Mouse (Mus musculus): ENCODE results near the gene Cct6b. TPM values are rescaled to one million over a fixed set of nuclear protein-coding genes. Genes with fewer than 3 reads are reported as not detected.
"Not testable (repeated sequence)": the region's sequence is repeated elsewhere in the genome, so short reads cannot be mapped to it uniquely, and the experiment has no call there.

The Cct6b gene
- polyA plus RNA-seq, 1 experiment: 89.2 TPM

DNA sequence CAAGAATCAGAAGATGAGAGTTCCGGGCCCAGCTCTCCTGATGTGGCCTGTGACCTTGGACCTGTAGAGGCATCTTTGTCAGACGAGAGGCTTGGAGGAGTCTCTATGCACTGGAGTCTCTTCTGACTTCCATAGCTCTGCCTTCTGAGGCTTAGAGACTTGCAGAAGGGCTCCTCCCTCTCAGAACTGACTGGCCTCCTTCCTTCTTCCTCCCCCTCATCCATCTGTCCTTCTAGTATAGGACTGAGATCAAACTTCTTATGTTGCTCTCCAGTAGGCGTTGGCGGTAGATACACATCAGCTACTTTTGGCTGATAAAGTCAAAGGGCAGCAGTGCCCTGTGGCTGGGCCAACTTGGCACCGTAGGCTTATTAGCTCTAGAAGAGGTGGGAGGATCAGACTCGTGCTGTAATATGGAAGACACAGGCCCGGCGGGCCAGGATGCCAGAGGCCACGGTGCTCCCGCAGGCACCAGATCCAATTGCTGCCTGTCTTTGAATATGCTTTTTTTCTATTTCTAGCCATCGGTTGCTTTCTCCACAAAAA lies 64.2 kb downstream of the Cct6b start:
- no peak for TF ChIP-seq POLR2A (IDR thresholded peaks at IDR 0.05; ENCODE audit: control insufficient read depth, low read depth, low read length)
- no peak for TF ChIP-seq CTCF (IDR thresholded peaks at IDR 0.05; ENCODE audit: control insufficient read depth, insufficient read depth, insufficient replicate concordance, low read depth, low read length)
- H3K27ac ChIP-seq (ENCODE audit: control insufficient read depth, insufficient read depth, low read depth, low read length): no peak overlapping the region
- no peaks in the 10 kb centered on the region for H3K36me3 ChIP-seq (ENCODE audit: control insufficient read depth, insufficient read depth, low read length)
- H3K4me3 ChIP-seq (ENCODE audit: control insufficient read depth, low read depth, low read length): no peak overlapping the region
- H3K4me1 ChIP-seq (ENCODE audit: control insufficient read depth, insufficient read depth, low read length): peaks cover 6% of the 10 kb centered on the region; the same call in 1 of the 2 replicates
- H3K27me3 ChIP-seq (ENCODE audit: control insufficient read depth, insufficient read depth, low read length): no peaks in the 10 kb centered on the region

GRCm38 (mm10) chr11:82695930-82696329 lies 68.2 kb downstream of the Cct6b start:
- H3K4me3 ChIP-seq (ENCODE audit: control insufficient read depth, low read depth, low read length): no peak overlapping the region
- no peak for TF ChIP-seq POLR2A (IDR thresholded peaks at IDR 0.05; ENCODE audit: control insufficient read depth, low read depth, low read length)
- TF ChIP-seq CTCF (IDR thresholded peaks at IDR 0.05; ENCODE audit: control insufficient read depth, insufficient read depth, insufficient replicate concordance, low read depth, low read length): no peak
- no peaks in the 10 kb centered on the region for H3K36me3 ChIP-seq (ENCODE audit: control insufficient read depth, insufficient read depth, low read length)
- no peak overlapping the region for H3K27ac ChIP-seq (ENCODE audit: control insufficient read depth, insufficient read depth, low read depth, low read length)
- H3K4me1 ChIP-seq (ENCODE audit: control insufficient read depth, insufficient read depth, low read length): peaks cover 6% of the 10 kb centered on the region; the same call in 1 of the 2 replicates
- no peaks in the 10 kb centered on the region for H3K27me3 ChIP-seq (ENCODE audit: control insufficient read depth, insufficient read depth, low read length)

DNA sequence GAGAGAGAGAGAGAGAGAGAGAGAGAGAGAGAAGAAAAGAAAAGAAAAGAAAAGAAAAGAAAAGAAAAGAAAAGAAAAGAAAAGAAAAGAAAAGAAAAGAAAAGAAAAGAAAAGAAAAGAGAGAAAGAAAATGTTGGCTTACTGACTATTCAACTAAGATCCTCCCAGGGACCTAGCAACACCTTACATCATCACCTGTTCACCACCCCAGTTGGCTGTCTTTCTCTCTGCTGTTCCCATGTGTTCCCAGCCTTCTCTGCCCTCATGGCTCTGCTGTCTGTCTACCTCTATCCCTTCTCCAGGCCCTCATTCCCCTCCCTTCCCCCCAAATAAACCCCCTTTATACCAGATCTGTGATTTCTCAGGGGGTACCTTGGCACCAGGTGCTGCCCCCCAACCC lies 69.2 kb downstream of the Cct6b start:
- not testable (repeated sequence) for H3K27ac ChIP-seq (ENCODE audit: control insufficient read depth, insufficient read depth, low read depth, low read length); H3K36me3 ChIP-seq (ENCODE audit: control insufficient read depth, insufficient read depth, low read length); H3K27me3 ChIP-seq (ENCODE audit: control insufficient read depth, insufficient read depth, low read length); H3K4me3 ChIP-seq (ENCODE audit: control insufficient read depth, low read depth, low read length)
- peaks cover 10% of the 10 kb centered on the region for H3K4me1 ChIP-seq (ENCODE audit: control insufficient read depth, insufficient read depth, low read length)

- Histone ChIP-seq H3K27me3 (ENCODE audit: control insufficient read depth, insufficient read depth, low read length) (no peaks in the 10 kb centered on the region), H3K27ac (ENCODE audit: control insufficient read depth, insufficient read depth, low read depth, low read length) (no peak overlapping the region), H3K4me1 (ENCODE audit: control insufficient read depth, insufficient read depth, low read length) (peaks cover 7% of the 10 kb centered on the region), H3K36me3 (ENCODE audit: control insufficient read depth, insufficient read depth, low read length) (no peaks in the 10 kb centered on the region), H3K4me3 (ENCODE audit: control insufficient read depth, low read depth, low read length) (no peak overlapping the region)
- TF ChIP-seq CTCF (IDR thresholded peaks at IDR 0.05; ENCODE audit: control insufficient read depth, insufficient read depth, insufficient replicate concordance, low read depth, low read length) (no peak), POLR2A (IDR thresholded peaks at IDR 0.05; ENCODE audit: control insufficient read depth, low read depth, low read length) (no peak)
Observed at GRCm38 (mm10) chr11:82692668-82693067, 71.5 kb downstream of the Cct6b start.

GRCm38 (mm10) chr11:82690476-82690875 lies 73.6 kb downstream of the Cct6b start:
- H3K36me3 ChIP-seq (ENCODE audit: control insufficient read depth, insufficient read depth, low read length): no peaks in the 10 kb centered on the region
- TF ChIP-seq POLR2A (IDR thresholded peaks at IDR 0.05; ENCODE audit: control insufficient read depth, low read depth, low read length): no peak
- TF ChIP-seq CTCF (IDR thresholded peaks at IDR 0.05; ENCODE audit: control insufficient read depth, insufficient read depth, insufficient replicate concordance, low read depth, low read length): no peak
- no peak overlapping the region for H3K4me3 ChIP-seq (ENCODE audit: control insufficient read depth, low read depth, low read length)
- peaks cover 7% of the 10 kb centered on the region for H3K4me1 ChIP-seq (ENCODE audit: control insufficient read depth, insufficient read depth, low read length)
- no peak overlapping the region for H3K27ac ChIP-seq (ENCODE audit: control insufficient read depth, insufficient read depth, low read depth, low read length)
- no peaks in the 10 kb centered on the region for H3K27me3 ChIP-seq (ENCODE audit: control insufficient read depth, insufficient read depth, low read length)

DNA sequence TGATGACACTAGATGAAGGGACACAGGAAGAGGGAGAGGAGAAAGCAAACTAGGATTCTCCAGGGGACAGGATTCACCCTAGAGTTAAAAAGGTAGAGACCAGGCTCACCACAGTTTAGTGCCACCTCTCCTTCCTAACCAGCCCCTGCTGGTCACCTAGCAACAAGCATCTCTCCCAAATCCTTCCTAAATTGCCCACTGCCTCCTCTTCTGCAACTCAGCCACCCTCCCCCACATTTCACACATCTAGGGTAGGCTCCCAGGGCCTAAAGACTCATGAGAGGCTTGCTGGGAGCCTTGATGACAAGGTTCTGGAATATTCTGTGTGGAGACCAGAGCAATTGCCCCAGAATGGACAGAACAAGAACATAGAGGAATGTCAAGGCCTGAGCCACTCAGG lies 76.5 kb downstream of the Cct6b start:
- no peak for TF ChIP-seq POLR2A (IDR thresholded peaks at IDR 0.05; ENCODE audit: control insufficient read depth, low read depth, low read length)
- TF ChIP-seq CTCF (IDR thresholded peaks at IDR 0.05; ENCODE audit: control insufficient read depth, insufficient read depth, insufficient replicate concordance, low read depth, low read length): no peak
- H3K27ac ChIP-seq (ENCODE audit: control insufficient read depth, insufficient read depth, low read depth, low read length): no peak overlapping the region
- H3K36me3 ChIP-seq (ENCODE audit: control insufficient read depth, insufficient read depth, low read length): no peaks in the 10 kb centered on the region
- H3K27me3 ChIP-seq (ENCODE audit: control insufficient read depth, insufficient read depth, low read length): no peaks in the 10 kb centered on the region
- no peak overlapping the region for H3K4me3 ChIP-seq (ENCODE audit: control insufficient read depth, low read depth, low read length)
- peaks cover 7% of the 10 kb centered on the region for H3K4me1 ChIP-seq (ENCODE audit: control insufficient read depth, insufficient read depth, low read length)

- Histone ChIP-seq H3K4me3 (ENCODE audit: control insufficient read depth, low read depth, low read length) (no peak overlapping the region), H3K27me3 (ENCODE audit: control insufficient read depth, insufficient read depth, low read length) (no peaks in the 10 kb centered on the region)
- TF ChIP-seq CTCF (IDR thresholded peaks at IDR 0.05; ENCODE audit: control insufficient read depth, insufficient read depth, insufficient replicate concordance, low read depth, low read length) (no peak), POLR2A (IDR thresholded peaks at IDR 0.05; ENCODE audit: control insufficient read depth, low read depth, low read length) (no peak)
Observed at GRCm38 (mm10) chr11:82684676-82685075, 79.4 kb downstream of the Cct6b start.

More at GRCm38 (mm10) chr11:82684676-82685075, 79.4 kb downstream of the Cct6b start:
- Histone ChIP-seq H3K36me3 (ENCODE audit: control insufficient read depth, insufficient read depth, low read length) (no peaks in the 10 kb centered on the region), H3K27ac (ENCODE audit: control insufficient read depth, insufficient read depth, low read depth, low read length) (no peak overlapping the region), H3K4me1 (ENCODE audit: control insufficient read depth, insufficient read depth, low read length) (no peaks in the 10 kb centered on the region; the same call in 1 of the 2 replicates)
